Mouse (Mus musculus) layer of hippocampus, adult 8-10 months (tissue): Measurements from ENCODE around the gene Rala. TPM values are rescaled to one million over a fixed set of nuclear protein-coding genes. Genes with fewer than 3 reads are reported as not detected.

Experiments
- DNase-seq, 2 experiments: peaks; one replicate each; pipeline ENCODE4 v3.0.0; 2022; ENCODE audit warnings: low spot score in 2 of 2
- total RNA-seq, 4 experiments: library from RNA; stranded (reverse); gene quantifications; 2 replicates each; pipeline ENCODE4 v1.2.4; 2022

The Rala gene
- total RNA-seq, 4 experiments from 2014 or later = 51.1 to 59.2 (median 55.6) TPM

- DNase-seq = no peak
Observed at GRCm38 (mm10) chr13:17884211-17884610, 59.8 kb downstream of the Rala start.

GRCm38 (mm10) chr13:17879061-17879460 is 65.0 kb downstream of the Rala start:
- DNase-seq = no peak

- peak; percentile 24 to 26 for DNase-seq
Observed at GRCm38 (mm10) chr13:17866741-17867140, 77.3 kb downstream of the Rala start.

GRCm38 (mm10) chr13:17860536-17860935 is 83.5 kb downstream of the Rala start:
- no peak for DNase-seq

GRCm38 (mm10) chr13:17859365-17860033 is 84.5 kb downstream of the Rala start:
- peak; percentile 41 to 47 for DNase-seq

- no peak for DNase-seq
Observed at GRCm38 (mm10) chr13:17857046-17857445, 87.0 kb downstream of the Rala start.

GRCm38 (mm10) chr13:17855492-17856138 is 88.4 kb downstream of the Rala start:
- DNase-seq = no peak

- DNase-seq = no peak
Observed at GRCm38 (mm10) chr13:17854755-17855154, 89.3 kb downstream of the Rala start.

GRCm38 (mm10) chr13:17843336-17843735 is 100.7 kb downstream of the Rala start:
- DNase-seq = no peak

GRCm38 (mm10) chr13:17842756-17843155 is 101.3 kb downstream of the Rala start:
- no peak for DNase-seq

- peak; percentile 26 to 29 for DNase-seq
Observed at GRCm38 (mm10) chr13:17839137-17839536, 104.9 kb downstream of the Rala start.

GRCm38 (mm10) chr13:17838484-17838851 is 105.6 kb downstream of the Rala start:
- DNase-seq = peak in 1 of 2 experiments; percentile 34

- DNase-seq = peak in 1 of 2 experiments; percentile 38
Observed at GRCm38 (mm10) chr13:17837610-17838483, 106.2 kb downstream of the Rala start.

- no peak for DNase-seq
Observed at GRCm38 (mm10) chr13:17836808-17837207, 107.2 kb downstream of the Rala start.

GRCm38 (mm10) chr13:17832940-17833339 is 111.1 kb downstream of the Rala start:
- DNase-seq = no peak

Other genes starting within 250 kb of the Rala start
- gene Mplkip, start 249.0 kb downstream of the Rala start, total RNA-seq = 10 to 100 TPM; 14.0 to 20.0 (median 17.9) TPM
- 1 to 10 TPM; 3.1 to 3.7 (median 3.2) TPM for gene Sugct, start 248.7 kb downstream of the Rala start, total RNA-seq
- gene Cdk13, start 139.1 kb downstream of the Rala start, total RNA-seq = 10 to 100 TPM; 57.4 to 64.8 (median 59.1) TPM
- gene Yae1d1, start 49.1 kb upstream of the Rala start, total RNA-seq = 10 to 100 TPM; 21.6 to 26.2 (median 24.7) TPM